Mouse (Mus musculus) lung, adult 2 months (tissue): ENCODE results near the gene Pou2f1.

Experiments used
- CTCF ChIP-seq: fragments of 200-500 bp; IDR thresholded peaks from 2 replicates; pipeline ENCODE4 v1.5.1; 2011; ENCODE audit warnings: mild to moderate bottlenecking, low read length, control low read depth; ENCODE audit not compliant: insufficient read depth
- POLR2A ChIP-seq: fragments of 200-500 bp; IDR thresholded peaks from 2 replicates; pipeline ENCODE4 v1.6.1; 2011; ENCODE audit warnings: low read depth, mild to moderate bottlenecking, control low read depth, low read length, borderline replicate concordance; ENCODE audit errors: extremely low read depth

DNA sequence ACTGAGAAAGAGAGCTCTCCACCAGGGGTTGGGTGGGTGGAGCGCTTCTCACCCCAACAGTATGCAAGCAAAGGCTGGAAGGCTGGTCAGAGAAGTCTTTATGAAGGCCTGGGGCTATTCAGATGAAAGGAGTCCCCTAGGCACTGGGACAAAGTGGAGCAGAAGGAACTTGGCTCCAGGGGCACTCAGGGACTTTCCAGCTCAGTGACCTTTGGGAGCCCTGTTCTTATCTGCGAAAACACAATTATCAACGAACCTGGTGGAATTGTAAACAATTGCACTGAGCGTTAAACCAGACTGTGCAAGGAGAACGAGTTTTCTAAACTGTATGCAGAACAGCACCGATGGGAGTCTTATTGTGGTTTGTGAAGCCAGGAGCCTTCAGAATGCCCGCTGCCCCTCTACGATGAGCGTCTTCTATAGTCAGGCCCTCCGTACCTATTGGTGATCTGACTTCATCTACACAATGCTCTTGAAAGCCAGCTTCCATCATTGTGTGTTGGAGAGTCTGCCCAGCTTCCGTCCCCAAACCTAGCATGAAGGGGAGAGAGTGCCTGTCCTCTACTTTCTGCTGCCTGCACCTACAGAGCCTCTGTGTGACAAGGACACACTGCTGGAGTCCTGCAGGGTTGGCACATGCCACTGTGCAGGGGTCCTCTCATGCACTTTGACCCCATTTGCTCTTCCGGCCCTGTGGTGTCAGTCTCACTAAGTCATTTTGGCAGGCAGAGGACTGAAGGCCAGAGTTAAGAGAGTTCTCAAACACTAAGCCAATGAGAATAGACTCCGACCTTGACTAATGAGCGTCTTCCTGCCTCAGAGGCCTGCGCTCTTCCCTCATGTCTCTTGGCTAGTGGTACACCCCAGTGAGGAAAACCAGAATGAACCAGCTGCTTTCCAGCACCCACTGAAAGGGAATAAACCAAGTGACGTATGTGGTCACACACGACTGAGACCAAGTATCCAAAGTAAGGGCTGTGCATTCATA lies 152.7 kb downstream of the Pou2f1 start:
- TF ChIP-seq POLR2A, result no peak
- no peak for TF ChIP-seq CTCF
